Mouse (Mus musculus) heart, embryonic 11.5 days (tissue): ENCODE results near the gene Chka. TPM values are rescaled to one million over a fixed set of nuclear protein-coding genes. Genes with fewer than 3 reads are reported as not detected.

Experiments
- ATAC-seq: fragments of 200-750 bp; cut with Nextera tagmentation; replicated peaks from 2 replicates; pipeline ENCODE4 v1.8.0; 2017; ENCODE audit warnings: moderate library complexity; ENCODE audit not compliant: insufficient number of reproducible peaks, low FRiP score, low TSS enrichment
- H3K27ac ChIP-seq: fragments of 300-500 bp; sonication (generic); 2 replicates; pipeline ENCODE4 v1.5.1; 2014; ENCODE audit warnings: mild to moderate bottlenecking, low read depth, low read length
- H3K27me3 ChIP-seq: fragments of 300-500 bp; sonication (generic); 2 replicates; pipeline ENCODE4 v1.6.1; 2014; ENCODE audit warnings: mild to moderate bottlenecking, low read length, mixed read lengths; ENCODE audit not compliant: control insufficient read depth, insufficient read depth
- H3K36me3 ChIP-seq: fragments of 300-500 bp; sonication (generic); 2 replicates; pipeline ENCODE4 v1.6.1; 2014; ENCODE audit warnings: mild to moderate bottlenecking, low read length, moderate library complexity, mixed read lengths; ENCODE audit not compliant: control insufficient read depth, insufficient read depth
- H3K4me1 ChIP-seq: fragments of 300-500 bp; sonication (generic); 2 replicates; pipeline ENCODE4 v1.6.1; 2014; ENCODE audit warnings: low read length; ENCODE audit not compliant: control insufficient read depth, insufficient read depth
- H3K4me2 ChIP-seq: fragments of 300-500 bp; sonication (generic); 2 replicates; pipeline ENCODE4 v1.6.1; 2014; ENCODE audit warnings: mild to moderate bottlenecking, moderate library complexity
- H3K4me3 ChIP-seq: fragments of 300-500 bp; sonication (generic); 2 replicates; pipeline ENCODE4 v1.5.1; 2014; ENCODE audit warnings: low read depth, low read length
- H3K9ac ChIP-seq: fragments of 300-500 bp; sonication (generic); 2 replicates; pipeline ENCODE4 v1.6.1; 2014; ENCODE audit warnings: mild to moderate bottlenecking, low read depth, low read length, moderate library complexity
- H3K9me3 ChIP-seq: fragments of 300-500 bp; sonication (generic); replicated peaks from 2 replicates; pipeline ENCODE4 v1.6.1; 2016; ENCODE audit warnings: low read length; ENCODE audit not compliant: control insufficient read depth
- WGBS: fragments of 180-500 bp; shearing (Covaris S2); extraction: QIAGEN DNeasy Blood & Tissue Kit; methylation state at CpG from one replicate; pipeline ENCODE4 v1.1.7; 2014; ENCODE audit not compliant: insufficient replicate concordance; 5-methylcytosine and 5-hydroxymethylcytosine counted together
- polyA plus RNA-seq: library from polyadenylated mRNA; unstranded; fragments of >200 nt; fragmentation: Nextera tagmentation; extraction: Ambion mirVana; gene quantifications from 2 replicates; pipeline ENCODE4 v1.2.1, GENCODE M21; 2014

Gene Chka
- polyA plus RNA-seq, 1 experiment from 2014 or later: 26.6 TPM

DNA sequence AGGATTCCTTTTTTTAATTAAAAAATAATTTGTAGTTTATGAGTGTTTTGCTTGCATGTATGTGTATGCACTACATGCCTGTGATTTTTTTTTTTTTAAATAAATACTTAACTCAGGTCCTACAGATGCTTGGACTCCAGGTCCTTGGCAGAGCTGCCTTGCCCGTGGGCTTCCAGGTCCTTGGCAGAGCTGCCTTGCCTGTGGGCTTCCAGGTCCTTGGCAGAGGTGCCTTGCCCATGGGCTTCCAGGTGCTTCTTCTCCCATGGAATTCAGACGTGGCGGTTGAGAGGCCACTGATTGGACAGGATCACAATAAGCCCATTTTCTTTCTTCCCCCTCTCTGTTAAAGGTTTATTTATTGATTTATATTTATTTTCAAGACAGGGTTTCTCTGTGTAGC, 5.6 kb downstream of the Chka start:
- Histone ChIP-seq H3K4me2 (no peak overlapping the region), H3K4me3 (no peak overlapping the region), H3K9me3 (no peaks in the 10 kb centered on the region), H3K9ac (no peak overlapping the region), H3K27me3 (no peaks in the 10 kb centered on the region), H3K4me1 (peaks cover 10% of the 10 kb centered on the region), H3K36me3 (no peaks in the 10 kb centered on the region), H3K27ac (no peak overlapping the region)
- ATAC-seq: no peak
- 84% methylated on average over 3 of the region's 3 CpGs for WGBS

DNA sequence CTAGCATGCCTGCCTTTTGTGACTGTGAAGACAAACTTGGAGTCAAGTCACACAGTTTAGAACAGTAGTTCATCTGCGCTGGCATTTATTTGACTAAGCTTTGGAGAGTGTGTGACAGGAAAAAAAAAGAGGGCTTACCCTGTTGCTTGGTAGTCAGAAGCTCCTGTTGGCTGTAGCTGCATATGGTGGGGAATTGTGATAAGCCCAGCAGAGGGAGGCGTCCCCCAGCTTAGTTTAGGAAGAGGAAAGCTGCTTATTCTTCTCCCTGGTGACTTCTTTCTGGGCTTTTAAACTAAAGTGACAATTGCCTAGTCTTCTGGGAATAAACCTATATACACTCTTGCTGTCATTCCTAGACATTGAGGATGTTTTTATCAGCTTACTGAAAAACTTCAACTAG, 11.1 kb downstream of the Chka start:
- H3K4me1 ChIP-seq: peaks cover 5% of the 10 kb centered on the region; the same call in 1 of the 2 replicates

DNA sequence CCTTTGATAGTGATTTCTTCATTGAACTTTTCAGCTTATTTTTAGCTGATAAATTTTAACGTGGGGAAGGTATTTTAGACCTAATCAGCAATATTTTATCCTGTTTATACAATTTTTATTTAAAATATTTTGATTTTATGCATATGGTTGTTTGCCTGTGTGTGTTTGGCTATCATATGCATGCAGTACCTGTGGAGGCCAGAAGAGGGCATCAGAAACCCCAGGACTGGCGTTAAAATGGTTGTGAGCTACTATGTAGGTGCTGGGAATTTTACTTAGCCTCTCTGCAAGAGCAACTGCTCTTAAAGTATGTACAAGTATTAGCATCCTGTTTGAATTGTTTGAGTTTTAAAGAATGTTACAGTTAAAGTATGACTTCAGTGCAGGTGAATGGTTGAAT, 13.4 kb downstream of the Chka start:
- H3K27ac ChIP-seq: no peak overlapping the region
- 75% methylated on average over 2 of the region's 2 CpGs for WGBS
- no peak overlapping the region for H3K9ac ChIP-seq
- no peak for ATAC-seq
- no peaks in the 10 kb centered on the region for H3K27me3 ChIP-seq
- no peak overlapping the region for H3K4me3 ChIP-seq
- peaks cover 6% of the 10 kb centered on the region; the same call in 1 of the 2 replicates for H3K36me3 ChIP-seq
- H3K4me1 ChIP-seq: peaks cover 5% of the 10 kb centered on the region
- no peak overlapping the region for H3K4me2 ChIP-seq
- no peaks in the 10 kb centered on the region for H3K9me3 ChIP-seq

More for the DNA sequence above, 11.1 kb downstream of the Chka start:
- no peaks in the 10 kb centered on the region for H3K9me3 ChIP-seq
- H3K4me3 ChIP-seq: no peak overlapping the region
- WGBS: 68% methylated on average over 2 of the region's 2 CpGs
- no peak overlapping the region for H3K9ac ChIP-seq
- no peak overlapping the region for H3K27ac ChIP-seq
- peaks cover 6% of the 10 kb centered on the region; the same call in 1 of the 2 replicates for H3K36me3 ChIP-seq
- ATAC-seq: no peak
- H3K4me2 ChIP-seq: no peak overlapping the region
- no peaks in the 10 kb centered on the region for H3K27me3 ChIP-seq

DNA sequence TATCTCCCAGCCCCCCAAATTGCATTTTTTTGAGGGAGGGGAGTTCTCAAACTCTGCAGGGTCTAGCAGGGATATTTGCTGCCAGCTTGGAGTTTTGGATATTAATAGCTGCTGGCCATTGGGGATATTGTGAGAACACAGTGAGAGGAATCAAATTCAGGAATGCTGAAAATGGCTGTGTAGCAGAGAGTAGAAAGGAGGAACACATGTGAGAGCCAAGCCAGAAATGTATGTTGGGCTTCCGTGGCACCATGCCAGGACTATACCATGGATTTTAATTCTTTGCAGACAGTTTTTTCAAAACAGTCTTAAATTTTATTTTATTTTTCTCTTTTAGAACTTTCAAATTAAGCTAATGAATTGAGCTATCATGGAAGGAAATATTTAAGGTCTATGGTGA, 16.7 kb downstream of the Chka start:
- Histone ChIP-seq H3K4me1 (peaks cover 5% of the 10 kb centered on the region; the same call in 1 of the 2 replicates), H3K9ac (no peak overlapping the region), H3K27ac (no peak overlapping the region), H3K4me2 (no peak overlapping the region), H3K4me3 (no peak overlapping the region), H3K36me3 (peaks cover 6% of the 10 kb centered on the region; the same call in 1 of the 2 replicates), H3K27me3 (no peaks in the 10 kb centered on the region), H3K9me3 (no peaks in the 10 kb centered on the region)
- ATAC-seq: no peak
- WGBS: 86% methylated on average over 1 of the region's 1 CpGs

DNA sequence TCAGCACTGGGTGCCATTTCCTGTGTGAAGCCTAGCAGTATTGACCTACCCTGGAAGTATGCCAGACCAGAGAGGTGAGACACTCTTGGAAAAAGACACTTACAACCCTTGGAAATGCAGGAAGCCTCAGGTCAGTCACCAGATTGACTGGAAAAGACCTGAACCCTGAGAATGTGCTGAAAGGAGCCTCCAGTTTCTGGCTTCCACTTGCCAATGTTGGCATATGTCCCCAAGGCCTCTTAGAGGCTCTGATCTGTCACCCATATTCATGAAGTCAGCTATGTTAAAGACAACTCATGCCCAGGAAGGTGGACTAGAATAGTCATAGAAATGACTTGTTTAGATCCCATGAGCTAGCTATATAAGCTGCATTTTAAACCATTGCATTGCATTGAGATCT, 19.9 kb downstream of the Chka start:
- Histone ChIP-seq H3K27me3 (no peaks in the 10 kb centered on the region), H3K4me3 (no peak overlapping the region)

DNA sequence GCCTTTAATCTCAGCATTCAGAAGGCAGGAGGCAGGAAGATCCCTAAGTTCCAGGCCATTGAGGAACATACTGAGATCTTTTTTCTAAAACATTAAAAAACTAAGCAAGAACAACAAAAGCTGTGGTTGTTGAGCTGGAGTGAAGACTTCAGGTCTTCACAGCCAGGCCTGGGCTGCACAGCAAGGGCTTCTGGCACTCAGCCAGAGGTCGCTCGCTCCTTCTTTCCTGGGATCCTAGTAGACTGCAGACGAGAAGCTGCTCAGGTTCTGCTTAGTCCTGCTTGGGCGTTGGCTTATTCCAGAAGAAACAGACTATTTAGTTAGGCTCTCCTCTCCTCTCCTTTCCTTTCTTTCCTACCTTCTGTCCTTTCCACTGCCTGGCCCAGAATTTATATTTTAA, 20.8 kb downstream of the Chka start:
- Histone ChIP-seq H3K4me2 (no peak overlapping the region), H3K27me3 (no peaks in the 10 kb centered on the region), H3K36me3 (no peaks in the 10 kb centered on the region), H3K9me3 (no peaks in the 10 kb centered on the region), H3K27ac (no peak overlapping the region), H3K9ac (no peak overlapping the region), H3K4me3 (no peak overlapping the region), H3K4me1 (peaks cover 5% of the 10 kb centered on the region; the same call in 1 of the 2 replicates)
- no peak for ATAC-seq
- 58% methylated on average over 4 of the region's 4 CpGs for WGBS

More for the DNA sequence above, 19.9 kb downstream of the Chka start:
- Histone ChIP-seq H3K36me3 (0 out of 2 replicates have a peak, but pooled peaks cover 2% of the 10 kb centered on the region), H3K4me2 (no peak overlapping the region), H3K9me3 (no peaks in the 10 kb centered on the region), H3K27ac (no peak overlapping the region), H3K4me1 (peaks cover 5% of the 10 kb centered on the region; the same call in 1 of the 2 replicates), H3K9ac (no peak overlapping the region)
- no peak for ATAC-seq

DNA sequence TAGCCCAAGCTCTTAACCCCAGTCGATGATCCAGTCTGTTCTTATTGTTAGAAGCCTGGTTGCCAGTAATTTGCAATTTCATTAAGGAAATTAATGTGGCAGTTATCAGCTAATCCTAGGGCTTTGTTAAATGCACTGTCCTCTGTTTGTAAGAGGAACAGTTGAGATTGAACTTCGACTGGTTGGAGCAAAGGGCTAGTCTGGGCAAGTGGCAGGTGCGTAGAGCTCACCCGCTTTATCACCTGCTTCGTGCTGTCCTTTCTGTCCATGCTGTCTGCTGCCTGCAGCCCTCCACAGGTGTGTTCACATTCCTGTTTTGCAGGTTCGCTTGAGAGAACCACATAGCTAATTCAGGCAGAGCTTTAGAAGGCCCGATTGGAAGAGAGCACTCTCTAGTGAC, 23.5 kb downstream of the Chka start:
- no peak overlapping the region for H3K4me2 ChIP-seq
- no peaks in the 10 kb centered on the region for H3K27me3 ChIP-seq
- no peak for ATAC-seq
- no peaks in the 10 kb centered on the region for H3K9me3 ChIP-seq
- H3K4me1 ChIP-seq: peaks cover 5% of the 10 kb centered on the region; the same call in 1 of the 2 replicates
- 87% methylated on average over 7 of the region's 7 CpGs for WGBS
- H3K9ac ChIP-seq: no peak overlapping the region
- no peak overlapping the region for H3K27ac ChIP-seq
- H3K36me3 ChIP-seq: no peaks in the 10 kb centered on the region
- no peak overlapping the region for H3K4me3 ChIP-seq

DNA sequence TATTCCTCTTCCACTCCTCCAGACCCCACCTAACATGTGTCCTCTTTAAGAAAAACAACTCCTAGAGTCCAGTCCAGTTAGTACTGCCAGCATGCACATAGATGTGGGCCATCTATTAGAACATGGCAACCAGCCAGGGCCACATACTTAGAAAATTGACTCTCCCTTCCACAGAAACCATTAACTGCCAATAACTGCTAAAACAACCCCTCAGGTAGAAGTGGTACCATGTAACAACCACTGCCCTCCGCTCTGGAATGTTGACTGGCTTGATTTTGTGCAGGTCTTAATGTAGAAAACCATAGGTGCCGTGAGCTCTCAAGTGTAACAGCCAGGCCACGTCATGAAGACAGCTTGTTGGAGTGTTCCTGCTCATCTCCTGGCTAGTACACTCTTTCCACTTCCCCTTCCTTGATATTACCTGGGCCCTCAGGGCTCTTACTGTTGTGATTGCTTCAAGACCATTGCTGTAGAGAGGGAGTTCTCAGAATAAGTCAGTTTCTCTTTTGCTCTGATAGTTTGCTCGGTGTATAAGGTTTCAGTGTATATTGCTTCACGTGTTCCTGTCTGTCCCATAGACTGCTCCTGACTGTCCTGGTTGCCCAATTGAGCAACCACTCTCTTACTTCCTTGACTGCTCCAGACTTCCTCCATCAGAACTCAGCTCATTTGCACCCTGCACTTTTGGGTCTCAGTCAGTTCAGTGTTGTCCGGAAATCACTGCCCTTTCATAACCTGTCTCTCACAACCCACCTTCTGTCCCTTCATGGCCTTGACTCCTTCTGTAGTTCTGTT, 28.7 kb downstream of the Chka start:
- H3K36me3 ChIP-seq: no peaks in the 10 kb centered on the region
- no peaks in the 10 kb centered on the region for H3K27me3 ChIP-seq
- H3K27ac ChIP-seq: no peak overlapping the region
- ATAC-seq: no peak
- no peak overlapping the region for H3K4me2 ChIP-seq
- no peak overlapping the region for H3K4me3 ChIP-seq
- H3K9ac ChIP-seq: no peak overlapping the region
- peaks cover 12% of the 10 kb centered on the region for H3K4me1 ChIP-seq
- H3K9me3 ChIP-seq: no peaks in the 10 kb centered on the region
- WGBS: 91% methylated on average over 6 of the region's 6 CpGs

DNA sequence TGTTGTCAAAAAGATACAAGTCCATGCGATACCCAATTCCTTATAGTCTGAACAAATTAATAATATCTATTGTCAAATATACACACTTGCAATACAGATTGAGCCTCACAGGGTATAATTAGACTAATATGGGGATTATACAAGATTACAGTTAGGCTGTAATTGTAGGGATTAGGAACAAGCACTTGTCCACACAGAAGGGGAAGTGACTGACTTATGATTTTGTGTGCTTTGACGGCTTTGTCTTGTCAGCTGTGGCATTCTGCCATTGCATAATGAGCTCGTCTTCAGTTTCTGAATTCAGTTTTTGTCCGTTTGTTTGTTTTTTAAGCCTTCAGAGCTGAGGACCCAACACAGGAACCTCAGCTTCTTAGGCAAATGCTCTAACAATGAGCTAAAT, 30.6 kb downstream of the Chka start:
- Histone ChIP-seq H3K9ac (no peak overlapping the region), H3K4me2 (no peak overlapping the region), H3K36me3 (peaks cover 3% of the 10 kb centered on the region; the same call in 1 of the 2 replicates), H3K4me1 (peaks cover 12% of the 10 kb centered on the region), H3K4me3 (no peak overlapping the region), H3K27ac (no peak overlapping the region), H3K9me3 (no peaks in the 10 kb centered on the region), H3K27me3 (no peaks in the 10 kb centered on the region)
- ATAC-seq: no peak
- WGBS: 83% methylated on average over 4 of the region's 4 CpGs
